Mouse (Mus musculus): ENCODE measurements around the gene Slc30a9. TPM values are rescaled to one million over a fixed set of nuclear protein-coding genes. Genes with fewer than 3 reads are reported as not detected.
A peak's percentile ranks its signal among the peaks of the same experiment; 100 is the strongest.

Gene Slc30a9
- total RNA-seq (2015; ENCODE audit: low replicate concordance) (167 and 177 TPM in 2 replicates), total RNA-seq (2017; ENCODE audit: low replicate concordance) (158 and 226 TPM in 2 replicates)

GRCm38 (mm10) chr5:67306698-67307521, at the start of gene Slc30a9:
Slc30a9 (plus strand) TSS chr5:67306955.
- peak; percentile 95 for ATAC-seq (replicated peaks; ENCODE audit: low FRiP score, poor library complexity, severe bottlenecking)

GRCm38 (mm10) chr5:67258473-67258872, 48.3 kb upstream of the Slc30a9 start:
- no peak for ATAC-seq (replicated peaks; ENCODE audit: low FRiP score, poor library complexity, severe bottlenecking)

GRCm38 (mm10) chr5:67260159-67260530, 46.6 kb upstream of the Slc30a9 start:
- peak; percentile 9; the same call in 1 of the 2 replicates for ATAC-seq (replicated peaks; ENCODE audit: low FRiP score, poor library complexity, severe bottlenecking)

- ATAC-seq (replicated peaks; ENCODE audit: low FRiP score, poor library complexity, severe bottlenecking): peak; percentile 93
Observed at GRCm38 (mm10) chr5:67260531-67261371, 46.0 kb upstream of the Slc30a9 start, which contains the start of gene Tmem33. Tmem33 (plus strand) TSS chr5:67260565.

GRCm38 (mm10) chr5:67262964-67263363, 43.8 kb upstream of the Slc30a9 start:
- 0 out of 2 replicates have a peak, but pooled peaks have one; percentile 31 for ATAC-seq (replicated peaks; ENCODE audit: low FRiP score, poor library complexity, severe bottlenecking)

GRCm38 (mm10) chr5:67266106-67266505, 40.6 kb upstream of the Slc30a9 start:
- ATAC-seq (replicated peaks; ENCODE audit: low FRiP score, poor library complexity, severe bottlenecking): no peak

GRCm38 (mm10) chr5:67269309-67269708, 37.4 kb upstream of the Slc30a9 start:
- no peak for ATAC-seq (replicated peaks; ENCODE audit: low FRiP score, poor library complexity, severe bottlenecking)

- no peak for ATAC-seq (replicated peaks; ENCODE audit: low FRiP score, poor library complexity, severe bottlenecking)
Observed at GRCm38 (mm10) chr5:67279407-67279806, 27.3 kb upstream of the Slc30a9 start.

GRCm38 (mm10) chr5:67279840-67280239, 26.9 kb upstream of the Slc30a9 start:
- ATAC-seq (replicated peaks; ENCODE audit: low FRiP score, poor library complexity, severe bottlenecking): peak; percentile 80

- ATAC-seq (replicated peaks; ENCODE audit: low FRiP score, poor library complexity, severe bottlenecking): peak; percentile 92
Observed at GRCm38 (mm10) chr5:67280400-67280799, 26.4 kb upstream of the Slc30a9 start.

GRCm38 (mm10) chr5:67295029-67295428, 11.7 kb upstream of the Slc30a9 start:
- ATAC-seq (replicated peaks; ENCODE audit: low FRiP score, poor library complexity, severe bottlenecking): peak; percentile 90

- no peak for ATAC-seq (replicated peaks; ENCODE audit: low FRiP score, poor library complexity, severe bottlenecking)
Observed at GRCm38 (mm10) chr5:67295682-67296081, 11.1 kb upstream of the Slc30a9 start.

GRCm38 (mm10) chr5:67296171-67296570, 10.6 kb upstream of the Slc30a9 start:
- ATAC-seq (replicated peaks; ENCODE audit: low FRiP score, poor library complexity, severe bottlenecking): no peak

GRCm38 (mm10) chr5:67297026-67297813, 9.5 kb upstream of the Slc30a9 start:
- ATAC-seq (replicated peaks; ENCODE audit: low FRiP score, poor library complexity, severe bottlenecking): no peak

- no peak for ATAC-seq (replicated peaks; ENCODE audit: low FRiP score, poor library complexity, severe bottlenecking)
Observed at GRCm38 (mm10) chr5:67299847-67300412, 6.8 kb upstream of the Slc30a9 start.

GRCm38 (mm10) chr5:67300926-67301597, 5.7 kb upstream of the Slc30a9 start:
- no peak for ATAC-seq (replicated peaks; ENCODE audit: low FRiP score, poor library complexity, severe bottlenecking)

- no peak for ATAC-seq (replicated peaks; ENCODE audit: low FRiP score, poor library complexity, severe bottlenecking)
Observed at GRCm38 (mm10) chr5:67301722-67302331, 4.9 kb upstream of the Slc30a9 start.

- ATAC-seq (replicated peaks; ENCODE audit: low FRiP score, poor library complexity, severe bottlenecking): no peak
Observed at GRCm38 (mm10) chr5:67303816-67304215, 2.9 kb upstream of the Slc30a9 start.

All from erythroid progenitor cell, adult 5-6 weeks (primary cell).